Mouse (Mus musculus) heart, adult 2 months (tissue): ENCODE measurements around the gene Nmrk1.

Experiments
- CTCF ChIP-seq: fragments of 200-600 bp; IDR thresholded peaks from 2 replicates; pipeline ENCODE4 v1.8.1; 2022; ENCODE audit warnings: antibody characterized with exemption, mild to moderate bottlenecking, moderate library complexity
- POLR2A ChIP-seq: fragments of 200-500 bp; IDR thresholded peaks from 2 replicates; pipeline ENCODE4 v1.6.1; 2011; ENCODE audit warnings: mild to moderate bottlenecking, low read depth, low read length, control low read depth; ENCODE audit not compliant: insufficient read depth

GRCm38 (mm10) chr19:18647775-18648557, 16.2 kb downstream of the Nmrk1 start:
- TF ChIP-seq CTCF, result no peak
- TF ChIP-seq POLR2A, result peak; percentile 24; the same call in 1 of the 2 replicates
